Mouse (Mus musculus): ENCODE data around the gene Pla2g2f. TPM values are rescaled to one million over a fixed set of nuclear protein-coding genes. Genes with fewer than 3 reads are reported as not detected.

Pla2g2f gene
- polyA plus RNA-seq, 2 experiments from 2014 or later, result not detected

DNA sequence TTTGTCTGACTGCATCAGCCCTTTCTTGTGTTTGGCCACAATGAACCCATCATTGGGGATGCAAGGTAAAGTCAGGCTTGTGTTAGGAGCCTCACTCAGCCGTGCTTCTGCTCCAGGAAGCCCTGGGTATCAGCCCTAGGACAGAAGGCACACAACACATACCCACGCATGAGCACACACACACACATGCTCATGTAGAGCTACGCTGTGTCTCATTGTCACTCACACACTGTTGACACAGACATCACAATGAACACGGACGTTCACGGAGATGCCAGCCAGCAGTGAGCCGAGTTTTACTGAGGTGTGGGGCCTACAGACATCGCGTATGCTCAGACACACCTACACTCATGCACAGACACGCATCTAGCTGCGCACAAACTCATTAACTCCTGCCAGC lies 1.4 kb downstream of the Pla2g2f start:
- ATAC-seq, result no peak

DNA sequence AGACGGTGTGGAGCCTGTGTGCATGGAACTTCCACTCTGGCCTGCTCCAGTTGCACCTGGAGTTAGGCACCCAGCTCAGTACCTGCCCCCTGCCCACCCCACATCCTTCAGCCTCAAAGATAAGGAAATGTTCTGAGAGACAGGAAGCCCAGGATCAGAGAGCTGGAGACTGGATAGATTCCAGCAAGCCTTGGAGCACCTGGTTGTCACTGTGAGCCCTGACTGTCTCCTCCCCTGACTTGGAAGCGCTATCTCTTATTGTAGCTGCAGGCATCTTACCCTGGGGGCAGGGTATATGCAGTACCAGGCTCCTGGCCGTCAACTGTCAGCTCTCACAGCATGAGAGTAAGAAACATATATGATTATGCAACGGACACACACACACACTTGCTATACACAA lies 2.0 kb downstream of the Pla2g2f start:
- ATAC-seq, result no peak

- ATAC-seq, result no peak
Measured at GRCm38 (mm10) chr4:138754432-138754831, 3.0 kb downstream of the Pla2g2f start.

DNA sequence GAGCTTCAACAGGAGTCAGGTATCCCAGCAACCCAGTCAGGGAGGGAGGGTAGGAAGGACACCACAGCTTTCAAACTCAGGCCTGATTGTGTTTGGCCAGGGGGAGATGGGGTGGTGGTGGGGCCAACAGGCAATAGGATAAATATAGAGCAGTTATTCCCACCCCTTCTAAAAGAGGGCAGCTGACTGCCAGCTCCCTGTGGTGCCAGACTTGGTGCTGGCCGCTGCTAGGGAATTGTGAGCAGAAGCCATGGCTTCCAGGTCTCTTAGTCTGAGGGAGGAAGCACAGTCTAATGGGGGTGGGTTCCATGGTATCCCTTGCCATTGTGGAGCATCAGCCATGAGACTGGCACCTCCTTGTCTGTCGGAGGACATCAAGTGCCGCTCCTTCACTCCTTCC lies 3.8 kb downstream of the Pla2g2f start:
- no peak for ATAC-seq

- no peak for ATAC-seq
Measured at GRCm38 (mm10) chr4:138752603-138753002, 4.8 kb downstream of the Pla2g2f start.

DNA sequence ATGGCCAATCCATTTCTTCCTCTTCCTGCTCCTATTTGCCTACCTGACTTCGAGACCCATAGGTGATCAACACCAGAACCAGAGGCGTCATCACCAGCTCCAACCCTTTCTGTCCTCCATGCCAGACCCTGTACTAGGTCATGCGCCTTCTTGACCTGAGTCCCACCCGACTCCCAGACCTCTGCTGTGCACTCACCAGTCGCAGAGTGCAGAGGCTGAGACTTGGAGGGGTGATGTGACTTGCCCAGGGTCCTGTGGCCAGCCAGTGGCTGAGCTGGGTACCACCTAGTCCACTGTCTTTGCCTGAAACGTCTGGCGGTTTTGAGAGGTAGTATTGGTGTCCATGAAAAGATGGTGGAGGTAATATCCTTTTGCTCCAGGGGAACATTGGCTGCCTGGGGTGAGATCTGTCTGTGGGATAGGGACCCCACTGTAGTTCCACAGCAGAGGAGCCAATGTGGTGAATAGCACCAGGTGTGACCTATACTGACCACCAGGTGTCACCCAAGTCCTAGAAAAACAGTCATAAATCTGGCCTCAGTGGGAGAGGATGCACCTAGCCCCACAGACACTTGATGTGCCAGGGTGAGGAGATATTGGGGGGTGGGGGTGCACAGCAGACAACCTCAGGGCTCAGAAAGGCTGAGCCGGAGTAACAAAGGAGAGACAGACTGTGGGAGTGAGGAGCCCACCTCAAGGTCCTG lies 8.9 kb downstream of the Pla2g2f start:
- ATAC-seq, result no peak

GRCm38 (mm10) chr4:138747851-138748250 lies 9.6 kb downstream of the Pla2g2f start:
- ATAC-seq, result no peak

DNA sequence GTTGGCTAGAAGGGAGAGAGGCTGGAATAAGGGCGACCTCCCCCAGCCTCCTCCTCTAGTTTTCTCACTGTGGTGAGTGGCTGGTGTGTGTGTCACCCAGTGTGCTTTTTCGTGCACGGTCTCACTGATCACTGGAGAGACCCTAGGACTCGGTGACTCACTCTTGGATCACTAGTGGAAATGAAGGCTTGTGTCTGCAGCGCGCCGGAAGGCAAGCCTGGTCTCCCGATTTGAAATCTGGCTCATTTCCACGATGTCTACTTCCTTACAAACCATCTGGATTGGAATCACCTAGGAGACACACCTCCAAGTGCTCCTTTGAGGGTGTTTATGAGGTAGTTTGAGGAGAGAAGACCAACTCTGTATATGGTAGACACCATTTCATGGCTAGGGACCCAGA lies 10.6 kb downstream of the Pla2g2f start:
- ATAC-seq, result no peak

GRCm38 (mm10) chr4:138745884-138746283 lies 11.5 kb downstream of the Pla2g2f start:
- ATAC-seq, result no peak

- ATAC-seq, result no peak
Measured at GRCm38 (mm10) chr4:138739136-138739851, 18.1 kb downstream of the Pla2g2f start.

DNA sequence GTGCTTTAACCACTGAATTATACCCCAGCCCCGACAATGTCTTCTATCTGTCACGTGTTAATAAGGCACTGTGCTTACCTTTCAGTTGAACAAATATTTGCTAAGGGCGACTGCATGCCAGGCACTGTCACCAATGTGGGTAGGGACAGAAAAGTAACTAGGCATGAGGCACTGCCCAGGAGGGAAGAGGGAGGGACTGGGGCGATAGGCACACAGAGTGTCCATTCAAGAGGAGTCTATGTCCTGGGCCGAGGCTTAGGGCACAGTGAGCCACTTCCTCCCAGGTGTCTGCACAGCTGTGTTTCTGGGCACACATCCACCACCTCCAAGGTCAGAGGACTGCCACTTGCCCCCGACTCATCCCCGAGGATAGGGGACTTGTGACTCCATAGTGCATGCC lies 20.4 kb downstream of the Pla2g2f start, which contains the start of gene Ubxn10:
TSS of gene Ubxn10 (minus strand) at position 137 of the 400 bp plus-strand sequence.
- ATAC-seq, result no peak

DNA sequence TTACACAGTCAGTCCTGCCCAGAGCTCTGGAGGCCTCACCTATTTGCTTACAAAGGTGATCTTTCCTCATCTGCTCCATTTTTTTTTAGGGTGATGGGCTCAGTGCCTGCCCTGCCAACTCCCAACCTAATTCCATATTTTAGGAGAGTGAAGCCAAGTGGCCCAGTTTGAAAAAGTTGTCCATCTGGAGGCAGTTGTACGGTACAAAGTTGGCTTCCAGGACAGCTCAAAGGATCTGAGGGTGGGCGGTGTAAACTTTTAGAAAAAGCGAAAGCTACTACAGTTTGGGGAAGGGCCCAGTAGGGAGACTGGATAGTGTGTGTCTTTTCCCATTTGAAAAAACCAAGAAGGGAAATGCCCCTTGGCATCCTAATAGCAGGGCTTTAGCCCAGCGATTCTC lies 22.6 kb downstream of the Pla2g2f start:
- no peak for ATAC-seq

GRCm38 (mm10) chr4:138734105-138734504 lies 23.3 kb downstream of the Pla2g2f start:
- ATAC-seq, result no peak

DNA sequence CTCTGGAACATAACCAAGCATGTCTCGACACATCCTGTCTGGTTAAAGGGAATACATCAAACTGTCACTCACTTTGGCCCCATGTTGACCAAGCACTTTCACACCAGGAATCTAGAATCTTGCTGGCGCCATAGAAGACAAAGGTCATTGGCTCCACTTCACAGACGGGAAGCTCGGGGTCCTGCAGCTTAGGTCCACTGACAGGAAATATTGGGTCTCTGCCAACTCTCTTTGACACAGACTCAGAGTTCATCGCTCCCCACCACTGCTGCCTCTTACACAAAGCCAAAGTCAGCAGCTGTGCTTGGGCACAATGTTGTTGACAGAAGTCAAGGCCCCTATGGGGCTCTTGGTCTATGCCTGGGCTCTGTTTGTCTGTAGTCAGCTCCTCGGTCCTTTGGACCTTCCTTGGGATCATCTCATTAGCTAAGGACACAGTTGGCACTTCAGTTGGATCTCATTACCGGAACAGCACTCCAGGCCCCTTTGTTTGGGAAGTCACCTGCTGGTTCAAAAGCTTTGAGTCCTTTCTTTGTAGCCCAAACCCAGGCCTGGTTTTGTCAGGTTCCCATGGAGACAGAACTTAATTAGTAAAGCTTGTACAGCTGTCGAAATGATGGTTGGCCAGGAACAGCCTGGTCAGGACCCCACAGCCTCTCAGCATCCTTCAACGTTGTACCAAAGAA lies 28.3 kb downstream of the Pla2g2f start:
- no peak for ATAC-seq

DNA sequence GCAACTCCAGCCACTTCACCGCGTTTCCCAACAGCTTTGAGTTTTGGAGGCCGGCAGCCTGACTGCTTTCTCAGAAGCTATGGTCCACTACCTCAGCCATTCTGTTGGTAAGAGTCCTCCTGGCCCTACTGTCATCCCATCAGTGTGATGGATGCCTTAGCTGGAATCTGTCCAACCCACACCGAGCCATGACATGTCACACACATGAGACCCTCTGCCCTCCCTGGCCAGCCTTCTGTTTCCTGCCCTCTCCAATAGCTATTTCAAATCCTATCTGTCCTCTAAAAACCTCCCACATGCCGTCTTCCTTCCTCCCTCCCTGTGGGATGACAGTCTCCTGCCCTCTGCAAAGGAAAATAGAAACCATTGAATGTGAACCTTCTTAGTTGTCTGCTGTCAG lies 31.7 kb downstream of the Pla2g2f start:
- ATAC-seq, result no peak

DNA sequence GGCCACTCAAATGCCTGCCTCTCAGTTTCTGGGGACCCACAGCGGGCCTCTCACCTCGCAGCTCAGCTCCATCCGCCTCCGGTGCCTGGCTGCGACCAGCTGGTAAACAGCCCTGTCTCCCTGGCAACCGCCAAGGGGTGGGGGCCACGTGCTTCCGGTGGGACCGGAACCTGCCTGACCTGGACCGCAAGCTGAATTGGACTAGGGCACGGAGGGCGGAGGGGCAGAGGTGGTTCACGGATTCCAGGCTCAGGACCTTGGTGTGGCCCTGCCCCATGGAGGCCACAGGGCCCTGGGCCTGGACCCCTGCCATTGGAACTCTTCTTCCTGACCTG lies 32.3 kb downstream of the Pla2g2f start:
- ATAC-seq, result peak; percentile 32

GRCm38 (mm10) chr4:138724354-138725126 lies 32.9 kb downstream of the Pla2g2f start, which contains the start of gene Pla2g2c:
TSS of gene Pla2g2c (plus strand) at chr4:138724792.
- ATAC-seq, result no peak

DNA sequence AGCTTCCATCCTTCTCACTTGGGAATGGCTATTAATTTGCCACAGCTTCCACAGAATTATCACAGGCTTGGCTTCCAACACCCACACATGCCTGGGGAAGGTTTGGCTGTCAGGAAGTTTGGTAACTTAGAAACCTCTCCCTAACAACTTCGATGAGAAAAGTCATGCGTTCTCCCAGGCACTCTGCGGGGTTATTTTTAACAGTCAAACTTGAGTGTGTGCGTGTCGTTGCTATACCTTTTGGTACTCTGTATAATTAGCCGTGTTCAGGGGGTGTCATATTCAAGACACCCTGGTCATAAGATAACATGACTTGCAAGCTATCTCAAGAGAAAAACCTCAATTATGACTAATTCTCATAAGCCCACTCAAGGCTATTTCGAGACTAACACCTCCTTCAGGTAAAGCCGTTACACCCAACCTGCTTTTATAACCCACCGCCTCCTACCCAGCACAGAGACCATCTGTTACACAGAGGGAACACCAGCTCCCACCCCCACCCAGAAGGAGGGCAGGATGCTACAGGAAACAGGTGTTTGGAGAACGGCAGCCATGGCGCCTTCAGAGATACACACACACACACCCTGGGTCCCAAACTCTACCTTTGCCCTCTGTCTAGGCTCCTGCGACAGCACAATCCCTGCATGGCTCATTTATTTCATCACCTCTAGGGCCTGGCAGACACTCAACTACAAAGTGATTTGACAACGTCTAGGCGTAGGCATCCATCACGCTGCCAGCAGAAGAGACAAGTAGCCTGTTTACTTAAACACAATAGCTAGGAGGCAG lies 33.7 kb downstream of the Pla2g2f start:
- no peak for ATAC-seq

GRCm38 (mm10) chr4:138719264-138719596 lies 38.2 kb downstream of the Pla2g2f start:
- no peak for ATAC-seq

DNA sequence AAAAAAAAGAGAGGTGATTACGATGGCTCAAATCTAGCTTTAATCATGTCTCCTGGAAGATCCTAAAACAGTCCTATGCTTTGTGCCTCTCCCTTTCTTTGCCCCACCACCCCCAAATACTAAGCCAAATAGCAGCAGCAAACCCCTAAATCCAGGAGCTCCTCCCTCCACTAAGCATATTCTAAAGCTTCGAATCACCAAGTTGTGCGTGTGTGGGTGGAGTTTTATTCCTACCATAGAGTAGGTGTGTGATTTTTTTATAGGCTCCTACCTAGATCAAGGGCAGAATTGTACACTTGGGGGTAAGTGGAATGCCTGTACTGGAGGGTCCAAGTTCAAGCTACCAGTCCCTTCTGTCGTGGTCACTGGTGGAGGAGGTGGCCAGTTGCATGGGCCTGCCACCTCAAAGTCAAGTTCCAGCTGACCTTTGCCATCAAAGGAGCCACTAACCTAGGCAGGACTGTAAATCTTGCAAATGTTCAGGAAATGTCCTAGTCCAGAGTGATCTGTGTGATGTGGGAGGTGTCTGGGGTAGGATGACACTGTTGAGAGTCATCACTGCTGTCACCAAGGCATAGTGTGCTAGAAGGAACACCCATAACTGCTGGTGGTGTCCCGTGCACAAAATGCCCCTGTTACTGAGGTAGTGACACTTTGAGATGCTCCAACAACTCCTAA lies 38.7 kb downstream of the Pla2g2f start:
- ATAC-seq, result no peak

DNA sequence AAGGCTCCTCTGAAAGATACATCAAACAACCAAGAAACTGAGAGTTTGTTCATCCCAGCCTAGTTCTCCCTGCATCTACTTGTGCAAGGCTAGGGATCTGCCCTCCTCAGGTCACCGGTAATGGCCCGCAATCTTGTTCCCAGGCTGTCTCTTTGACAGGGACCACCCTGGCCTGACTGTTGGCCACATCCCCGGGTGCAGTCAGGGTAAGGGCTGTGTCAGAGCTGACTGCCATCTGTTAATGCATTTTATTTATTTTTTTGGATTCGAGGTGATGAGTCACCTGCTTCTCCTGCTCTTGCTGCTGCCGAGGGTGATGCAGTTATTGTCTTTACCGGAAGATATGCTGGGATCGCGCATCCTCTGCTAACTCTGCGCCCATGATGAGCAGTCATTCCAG lies 40.7 kb downstream of the Pla2g2f start:
- ATAC-seq, result no peak

- ATAC-seq, result no peak
Measured at GRCm38 (mm10) chr4:138714186-138714585, 43.2 kb downstream of the Pla2g2f start.

All from activated CD4-positive, CD25-positive, alpha-beta regulatory T cell, adult 4 months (primary cell).